Mouse (Mus musculus): Measurements from ENCODE around the gene Tmem201.

DNA sequence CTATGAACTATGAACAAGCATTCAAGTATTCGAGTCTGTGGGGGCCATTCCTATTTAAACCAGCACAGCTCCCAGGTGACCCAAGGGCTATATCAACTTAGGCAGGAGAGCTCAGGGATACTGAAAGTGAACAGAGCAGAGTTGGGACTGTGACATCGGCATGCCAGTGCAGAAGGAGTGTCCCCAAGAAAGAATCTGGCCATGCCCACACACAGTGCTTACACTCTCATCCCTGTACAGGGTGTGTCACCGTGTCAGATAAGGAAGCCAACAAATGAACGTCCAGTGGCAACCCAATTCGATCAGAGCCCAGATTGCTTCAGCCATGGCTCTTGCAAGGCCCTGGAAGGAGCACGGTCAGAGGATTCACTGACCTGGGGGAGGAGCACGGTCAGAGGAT lies 32.5 kb downstream of the Tmem201 start:
- TF ChIP-seq CTCF (IDR thresholded peaks at IDR 0.05) (no peak), EP300 (IDR thresholded peaks at IDR 0.05; ENCODE audit: insufficient read depth, low read depth, low read length) (no peak)
